Mouse (Mus musculus): Measurements from ENCODE around the gene Mettl1.
"Not testable (repeated sequence)": the region's sequence is repeated elsewhere in the genome, so short reads cannot be mapped to it uniquely, and the experiment has no call there.

The Mettl1 gene

DNA sequence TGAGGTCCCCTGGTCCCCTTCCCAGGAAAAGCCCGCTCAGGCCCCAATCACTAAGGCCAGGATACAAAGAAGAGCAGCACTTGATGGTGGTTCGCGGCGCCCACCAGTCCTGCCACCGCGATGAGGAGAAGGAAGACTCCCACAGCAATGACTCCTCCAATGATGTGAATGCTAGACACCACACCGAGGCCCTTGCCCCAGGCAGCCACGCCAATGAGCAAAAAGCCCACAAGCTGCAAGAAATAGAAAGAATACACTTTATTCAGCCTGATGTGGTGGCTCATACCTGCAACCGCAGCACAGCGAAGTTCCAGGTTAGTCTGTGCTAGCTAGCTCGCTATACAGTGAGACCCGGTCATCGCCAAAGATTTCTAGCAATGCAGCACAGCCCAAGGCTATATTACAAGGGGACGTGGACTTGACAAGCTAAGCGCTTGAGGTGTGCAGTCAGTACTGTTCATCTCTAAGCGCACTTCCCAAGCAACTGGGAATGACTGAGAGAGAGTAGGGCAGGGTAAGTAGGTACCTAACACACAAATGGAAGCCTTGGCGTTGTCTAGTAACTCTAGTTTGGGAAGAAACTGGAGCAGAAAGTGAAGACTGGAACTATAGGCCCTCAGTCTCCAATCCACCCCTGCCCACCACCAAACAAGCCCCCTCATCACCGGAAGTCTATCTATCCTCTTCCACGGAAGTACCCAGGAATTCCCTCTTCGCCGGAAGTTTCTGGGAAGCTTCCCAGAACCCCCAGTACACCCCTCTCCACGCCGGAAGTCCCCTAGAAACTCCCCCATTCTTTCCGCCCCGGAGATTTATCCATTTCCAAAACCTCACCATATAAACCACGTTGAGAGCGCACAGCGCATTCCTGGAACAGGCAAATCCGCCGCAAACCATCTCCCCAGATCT, 28.3 kb downstream of the Mettl1 start:
- DNase-seq = peak; percentile 30

DNA sequence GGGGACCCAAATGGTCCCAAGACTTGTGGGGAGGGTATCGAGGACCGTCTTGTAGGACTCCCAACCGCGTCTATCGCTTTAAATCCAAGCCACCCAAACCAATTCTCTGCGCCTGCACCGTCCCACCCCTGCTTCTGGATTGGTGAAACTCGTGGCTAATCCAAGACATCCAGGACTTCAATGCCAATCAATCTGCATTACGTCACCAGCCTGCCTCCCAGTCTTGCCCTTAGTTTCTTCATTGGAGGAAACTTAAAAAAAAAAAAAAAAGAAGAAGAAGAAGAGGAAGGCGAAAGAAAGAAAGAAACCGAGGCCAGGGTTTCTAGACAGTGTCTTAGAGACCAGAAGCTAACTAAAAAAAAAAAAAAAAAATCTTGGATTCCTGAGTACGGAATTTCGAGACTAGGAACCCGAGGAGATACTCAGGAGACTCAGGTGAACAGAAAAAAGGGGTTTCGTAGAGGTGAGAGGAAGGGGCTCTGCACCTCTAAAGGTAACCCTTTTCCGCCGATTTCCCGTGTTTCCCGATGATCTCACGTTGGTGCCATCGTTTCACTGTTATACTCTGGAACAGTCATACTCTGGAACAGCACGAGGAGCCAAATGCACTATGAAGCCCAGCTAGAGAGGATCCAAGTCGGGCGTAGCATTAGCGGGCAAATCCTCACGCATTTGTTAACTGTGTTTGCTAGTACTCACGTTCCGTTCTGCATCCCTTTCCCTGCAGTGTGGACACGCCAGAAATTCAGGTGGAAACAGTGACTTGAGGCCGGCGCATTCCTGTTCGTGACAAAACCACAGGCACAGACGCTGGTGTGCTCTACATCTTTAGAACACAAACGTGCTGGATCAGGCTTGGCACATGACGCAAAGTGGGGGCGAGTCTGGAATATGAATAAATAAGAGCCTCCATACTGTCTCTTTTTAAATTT, 29.2 kb downstream of the Mettl1 start, which contains the start of gene Tspan31:
Gene Tspan31, minus strand, starts transcription at position 75 of the 932 bp plus-strand sequence.
- DNase-seq = peak; percentile 97

DNA sequence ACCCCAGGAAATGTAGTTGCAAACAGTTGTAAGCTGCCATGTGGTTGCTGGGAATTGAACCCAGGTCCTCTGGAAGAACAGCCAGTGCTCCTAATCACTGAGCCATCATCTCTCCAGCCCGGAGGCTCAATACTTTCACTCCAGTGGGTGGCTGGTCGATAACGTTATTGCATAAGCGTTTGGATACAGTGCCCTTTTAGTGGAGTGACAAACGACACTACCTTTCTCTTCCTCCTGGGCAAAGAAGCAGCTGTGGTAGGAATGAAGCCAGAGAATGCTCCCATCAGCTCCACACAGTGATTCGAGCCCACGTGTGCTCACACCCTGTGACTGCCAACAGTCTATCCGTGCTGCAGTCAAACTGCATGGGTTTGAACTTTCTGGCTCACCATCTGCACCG, 30.0 kb downstream of the Mettl1 start:
- no peak for DNase-seq

DNA sequence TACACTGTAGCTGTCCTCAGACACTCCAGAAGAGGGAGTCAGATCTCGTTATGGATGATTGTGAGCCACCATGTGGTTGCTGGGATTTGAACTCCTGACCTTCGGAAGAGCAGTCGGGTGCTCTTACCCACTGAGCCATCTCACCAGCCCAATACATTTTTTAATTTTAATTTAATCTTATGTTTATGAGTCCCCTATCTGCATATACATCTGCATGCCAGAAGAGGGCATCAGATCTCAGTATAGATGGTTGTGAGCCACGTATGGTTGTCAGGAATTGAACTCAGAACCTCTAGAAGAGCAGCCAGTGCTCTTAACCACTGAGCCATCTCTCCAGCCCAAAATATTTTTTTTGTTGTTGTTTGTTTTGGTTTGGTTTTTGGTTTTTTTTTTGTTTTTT, 31.1 kb downstream of the Mettl1 start:
- DNase-seq = not testable (repeated sequence)

DNA sequence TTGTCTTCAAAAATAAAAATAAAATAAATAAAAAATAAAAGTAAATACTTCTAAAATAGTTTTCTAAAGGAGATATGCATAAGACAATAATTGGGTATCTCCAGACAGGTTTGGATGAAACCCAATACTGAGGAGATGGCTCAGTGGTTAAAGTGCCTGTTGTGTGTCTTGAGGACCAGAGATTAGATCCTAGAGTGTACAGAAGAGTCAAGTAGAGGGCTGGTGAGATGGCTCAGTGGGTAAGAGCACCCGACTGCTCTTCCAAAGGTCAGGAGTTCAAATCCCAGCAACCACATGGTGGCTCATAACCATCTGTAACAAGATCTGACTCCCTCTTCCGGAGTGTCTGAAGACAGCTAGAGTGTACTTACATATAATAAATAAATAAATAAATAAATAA, 31.8 kb downstream of the Mettl1 start:
- DNase-seq = not testable (repeated sequence)

DNA sequence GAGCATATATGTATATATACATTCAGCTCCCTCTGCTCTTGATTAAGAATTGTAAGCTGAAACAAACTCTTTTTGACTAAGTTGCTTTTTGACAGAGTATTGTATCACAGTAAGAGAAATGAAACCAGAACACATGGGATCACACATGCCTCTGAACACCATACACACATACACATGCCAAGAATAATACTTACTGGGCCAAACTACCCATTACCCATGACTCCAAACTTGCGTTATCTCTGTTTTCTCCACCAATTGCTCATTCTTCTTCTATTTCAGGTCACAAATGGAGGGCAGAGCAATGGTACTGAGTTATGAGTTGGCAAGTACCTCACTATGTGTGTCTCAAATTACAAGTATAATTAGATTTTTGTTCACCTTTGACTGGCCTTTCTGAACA, 32.8 kb downstream of the Mettl1 start:
- DNase-seq = no peak

DNA sequence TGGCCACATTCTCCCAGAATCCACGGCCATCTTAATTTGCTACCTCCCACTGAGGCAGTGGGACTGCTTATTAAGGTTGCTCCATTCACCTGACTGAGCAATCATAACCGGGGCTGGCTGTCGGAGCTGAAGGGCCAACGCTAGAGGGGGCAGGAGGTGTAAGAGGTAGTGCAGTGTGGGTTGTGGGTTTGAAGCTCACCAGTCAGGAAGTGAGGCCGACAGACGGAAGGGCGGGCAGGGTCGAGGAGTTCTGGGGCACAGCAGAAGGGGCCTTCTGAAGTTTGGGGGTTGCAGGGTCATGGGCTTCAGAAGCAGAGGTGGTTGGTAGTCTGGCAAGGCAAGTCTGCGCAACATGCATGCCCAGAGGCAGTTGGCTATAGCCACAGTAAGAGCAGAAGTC, 33.9 kb downstream of the Mettl1 start, which contains the start of gene Agap2:
Gene Agap2, plus strand, starts transcription at position 205 of the 400 bp plus-strand sequence.
- no peak for DNase-seq

DNA sequence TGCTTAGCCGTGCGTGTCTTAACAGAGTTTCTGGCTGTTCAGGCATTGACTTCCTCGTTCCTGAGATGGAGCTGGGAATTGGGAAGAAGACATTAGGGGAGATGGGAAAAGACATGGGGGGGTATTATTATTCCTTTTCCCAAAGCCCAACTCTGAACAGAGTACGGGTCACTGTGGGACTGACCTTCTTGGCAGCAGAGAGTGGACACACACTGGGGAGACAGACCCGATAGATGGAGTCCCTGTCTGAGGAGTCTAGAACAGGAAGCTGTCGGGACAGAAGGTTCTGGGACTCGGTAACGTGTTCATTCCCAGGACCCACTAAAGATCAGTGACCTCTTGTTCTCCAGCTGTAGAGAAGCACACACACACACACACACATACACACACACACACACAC, 34.4 kb downstream of the Mettl1 start:
- no peak for DNase-seq

DNA sequence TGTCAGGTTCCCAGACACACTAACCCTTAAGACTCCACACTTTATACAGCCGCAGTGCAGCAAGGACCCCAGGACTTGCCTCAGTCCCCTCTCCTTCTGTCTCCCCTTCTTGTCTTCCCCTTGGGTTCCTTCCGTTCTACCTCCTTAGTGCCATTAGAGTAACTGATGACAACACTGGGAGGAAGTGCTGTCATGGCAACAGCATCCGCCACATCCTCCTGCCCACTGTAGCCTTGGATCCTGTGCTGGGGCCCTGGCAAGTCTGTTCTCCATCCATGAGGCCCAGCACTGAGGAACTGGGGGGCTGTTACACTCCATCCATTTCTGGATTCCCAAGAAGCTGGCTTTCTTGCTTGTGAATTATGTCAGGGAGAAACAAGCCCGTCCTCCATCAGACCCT, 34.9 kb downstream of the Mettl1 start:
- no peak for DNase-seq

DNA sequence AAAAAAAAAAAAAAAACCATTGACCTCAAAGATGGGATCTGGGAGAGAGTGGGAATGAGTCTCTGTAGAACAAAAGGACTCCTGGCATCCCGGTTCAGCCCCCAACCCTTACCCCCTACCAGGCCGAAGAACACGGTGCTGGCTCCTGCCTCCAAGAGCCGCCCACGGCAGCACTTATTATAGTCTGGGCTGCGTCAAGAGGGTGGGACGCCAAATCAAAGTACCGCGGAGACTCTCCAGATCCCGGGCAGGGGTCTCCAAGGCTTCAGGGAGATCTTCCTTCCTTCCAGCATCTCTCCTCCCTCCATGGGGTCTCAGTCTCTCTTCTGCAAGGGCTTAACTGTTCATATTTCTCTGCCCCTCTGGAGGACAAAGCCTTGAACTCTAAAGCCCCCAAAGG, 36.3 kb downstream of the Mettl1 start:
- DNase-seq = no peak

DNA sequence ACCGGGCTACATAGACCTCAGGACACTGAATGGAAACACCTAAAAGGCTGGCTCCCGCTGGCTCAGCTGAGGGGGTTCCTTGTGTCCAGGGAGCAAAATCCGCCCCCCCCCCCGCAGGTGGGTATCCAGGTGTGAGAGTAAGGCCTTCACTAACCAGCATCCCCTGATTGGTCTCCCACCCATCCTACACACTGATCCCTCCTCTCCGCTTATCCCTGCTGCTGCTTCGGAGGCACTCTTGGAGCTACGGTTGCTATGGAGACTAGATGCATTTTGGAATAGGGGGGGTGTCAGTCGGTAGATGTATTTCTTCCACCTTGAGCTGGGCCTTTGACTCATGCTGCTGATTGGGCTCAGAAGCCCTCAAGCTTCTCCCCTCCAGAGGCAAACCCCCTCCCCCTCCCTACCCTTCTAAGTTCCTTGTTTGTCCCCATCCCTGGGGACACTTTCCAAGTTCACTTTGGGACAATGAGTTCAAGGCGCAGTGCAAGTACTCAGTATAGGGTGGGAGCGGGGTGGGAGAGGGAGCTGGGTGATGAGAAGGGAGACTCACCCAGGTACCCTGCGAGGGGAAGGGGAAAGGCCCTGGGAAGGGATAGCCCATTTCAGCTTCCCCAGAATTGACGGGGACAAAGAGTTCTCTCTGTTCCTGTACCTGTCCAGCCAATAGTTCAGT, 36.9 kb downstream of the Mettl1 start:
- no peak for DNase-seq

DNA sequence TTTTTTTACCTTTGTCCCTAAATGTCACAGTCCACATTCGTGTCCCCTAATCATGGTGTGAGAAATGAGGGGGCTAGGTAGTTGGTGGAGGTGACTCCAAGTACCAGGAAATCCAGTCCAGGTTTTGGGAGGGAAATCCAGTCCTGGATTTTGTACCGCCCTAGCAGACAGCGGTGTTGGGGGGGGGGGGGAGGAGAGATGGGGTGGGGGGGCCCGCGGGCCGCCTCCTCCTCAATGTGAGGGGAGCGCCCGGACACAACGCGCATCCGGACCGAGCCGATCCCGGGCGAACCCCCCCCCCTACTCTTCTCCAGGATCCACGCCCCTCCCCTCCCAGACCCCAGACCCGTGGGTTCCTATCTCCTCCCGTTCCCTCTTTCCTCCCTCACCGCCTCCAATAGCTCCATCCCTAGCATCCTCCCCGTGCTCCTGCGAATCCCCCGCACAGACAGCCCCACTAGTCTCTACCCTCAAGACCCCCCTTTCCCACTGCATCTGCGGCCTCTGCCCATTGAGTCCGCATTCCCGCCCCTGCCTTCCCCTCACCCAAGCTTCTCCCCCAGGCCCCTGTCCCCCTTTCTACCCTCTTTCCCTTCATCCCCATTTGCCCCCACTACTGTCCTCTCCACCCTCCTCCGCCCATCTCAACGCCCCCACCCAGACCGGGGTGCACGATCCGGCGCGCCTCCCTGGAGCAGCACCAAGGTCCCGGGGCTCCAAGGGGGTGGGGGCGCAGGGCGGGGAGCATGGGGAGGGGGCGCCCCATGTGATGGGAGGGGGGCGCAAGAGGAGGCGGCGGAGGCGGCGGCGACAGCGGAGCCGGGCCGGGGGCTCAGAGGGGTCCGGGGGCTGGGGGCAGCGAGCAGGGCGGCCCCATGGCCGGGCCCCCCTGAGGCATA, 37.7 kb downstream of the Mettl1 start:
- DNase-seq = peak; percentile 83

DNA sequence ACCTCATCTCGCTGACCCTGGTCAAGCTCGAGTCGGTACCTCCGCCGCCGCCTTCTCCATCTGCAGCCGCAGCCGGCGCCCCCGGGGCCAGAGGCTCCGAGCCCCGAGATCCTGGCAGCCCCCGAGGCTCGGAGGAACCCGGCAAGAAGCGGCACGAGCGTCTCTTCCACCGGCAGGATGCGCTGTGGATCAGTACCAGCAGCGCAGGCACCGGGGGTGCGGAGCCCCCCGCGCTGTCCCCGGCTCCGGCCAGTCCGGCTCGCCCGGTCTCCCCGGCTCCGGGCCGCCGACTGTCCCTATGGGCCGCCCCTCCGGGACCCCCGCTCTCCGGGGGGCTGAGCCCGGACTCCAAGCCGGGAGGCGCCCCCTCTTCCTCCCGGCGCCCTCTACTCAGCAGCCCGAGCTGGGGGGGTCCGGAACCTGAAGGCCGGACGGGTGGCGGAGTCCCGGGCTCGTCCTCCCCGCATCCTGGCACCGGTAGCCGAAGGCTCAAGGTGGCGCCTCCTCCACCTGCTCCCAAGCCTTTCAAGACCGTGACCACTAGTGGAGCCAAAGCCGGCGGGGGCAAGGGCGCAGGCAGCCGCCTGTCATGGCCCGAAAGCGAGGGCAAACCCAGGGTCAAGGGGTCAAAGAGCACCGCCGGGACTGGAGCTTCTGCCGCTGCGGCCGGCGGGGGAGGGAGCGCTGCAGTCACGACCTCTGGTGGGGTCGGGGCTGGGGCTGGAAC, 38.6 kb downstream of the Mettl1 start:
- peak; percentile 77 for DNase-seq

DNA sequence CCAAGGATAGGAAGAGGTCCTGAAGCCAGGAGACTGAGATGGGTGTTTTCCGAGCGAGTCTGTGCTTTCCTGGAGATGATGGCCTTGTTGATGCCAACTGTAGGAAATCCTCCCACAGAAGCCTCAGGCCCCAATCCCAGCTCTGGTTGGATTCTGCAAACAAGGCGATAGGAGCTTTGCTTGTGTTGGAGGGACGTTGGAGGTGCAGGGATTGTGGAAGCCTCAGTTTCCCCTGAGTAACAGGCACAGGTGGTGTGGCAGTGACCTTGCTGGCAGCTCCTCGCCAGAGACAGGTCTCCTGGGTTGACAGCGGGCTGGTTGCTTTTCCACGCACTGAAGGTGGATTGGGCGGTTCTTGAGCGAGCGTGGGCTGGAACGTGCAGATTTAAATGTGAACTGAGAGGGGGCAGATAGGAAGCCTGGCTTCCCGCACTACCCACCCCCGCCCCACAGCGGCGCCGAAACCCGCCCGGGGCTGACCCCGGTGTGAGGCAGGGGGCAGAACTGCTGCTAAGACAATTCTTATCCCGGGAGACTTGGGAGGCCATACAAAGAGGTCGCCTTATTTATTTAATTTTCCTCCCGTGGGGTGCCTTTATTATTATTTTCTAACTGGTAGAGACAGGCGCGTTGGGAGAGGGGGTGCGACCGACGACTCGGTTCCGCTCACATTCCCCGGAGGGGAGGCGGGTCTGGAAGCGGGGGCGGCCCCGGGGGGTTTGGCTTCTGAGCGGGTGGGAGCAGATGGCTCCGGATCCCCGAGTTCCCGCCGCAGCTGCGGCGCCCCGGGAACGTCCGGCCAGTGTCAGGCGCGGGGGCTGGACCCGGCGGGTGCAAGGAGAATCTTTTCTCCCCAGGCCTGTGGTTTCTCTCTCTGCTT, 39.9 kb downstream of the Mettl1 start:
- DNase-seq = peak; percentile 77

DNA sequence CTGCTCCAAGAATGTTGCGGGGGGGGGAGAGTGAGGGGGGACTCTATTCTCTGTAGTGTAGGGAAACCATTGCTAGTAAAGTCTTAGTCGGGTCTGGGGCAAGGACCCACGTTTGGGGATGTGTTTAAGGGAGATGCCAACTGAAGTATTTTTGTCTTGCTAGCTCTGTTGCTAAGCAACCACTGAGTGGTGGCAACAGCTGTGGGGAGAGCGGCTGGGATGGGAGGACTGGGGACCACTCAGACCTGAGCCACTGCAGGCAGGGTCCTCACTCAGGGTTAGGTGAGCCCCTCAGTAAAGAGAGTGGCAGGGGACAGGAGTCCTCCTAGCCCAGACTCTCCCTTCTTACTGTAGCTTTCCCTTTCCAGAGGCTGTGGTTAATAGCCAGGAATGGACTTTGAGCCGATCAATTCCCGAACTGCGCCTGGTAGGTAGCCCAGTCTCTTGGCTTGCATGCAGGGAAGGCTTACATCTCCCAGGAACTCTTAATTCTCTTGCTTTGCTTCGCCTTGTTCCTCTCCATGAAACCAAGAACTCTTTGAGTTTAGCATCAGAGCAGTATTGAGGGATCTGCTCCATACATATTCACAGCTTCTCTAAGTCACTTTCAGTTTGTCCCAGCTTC, 40.9 kb downstream of the Mettl1 start:
- DNase-seq = no peak

DNA sequence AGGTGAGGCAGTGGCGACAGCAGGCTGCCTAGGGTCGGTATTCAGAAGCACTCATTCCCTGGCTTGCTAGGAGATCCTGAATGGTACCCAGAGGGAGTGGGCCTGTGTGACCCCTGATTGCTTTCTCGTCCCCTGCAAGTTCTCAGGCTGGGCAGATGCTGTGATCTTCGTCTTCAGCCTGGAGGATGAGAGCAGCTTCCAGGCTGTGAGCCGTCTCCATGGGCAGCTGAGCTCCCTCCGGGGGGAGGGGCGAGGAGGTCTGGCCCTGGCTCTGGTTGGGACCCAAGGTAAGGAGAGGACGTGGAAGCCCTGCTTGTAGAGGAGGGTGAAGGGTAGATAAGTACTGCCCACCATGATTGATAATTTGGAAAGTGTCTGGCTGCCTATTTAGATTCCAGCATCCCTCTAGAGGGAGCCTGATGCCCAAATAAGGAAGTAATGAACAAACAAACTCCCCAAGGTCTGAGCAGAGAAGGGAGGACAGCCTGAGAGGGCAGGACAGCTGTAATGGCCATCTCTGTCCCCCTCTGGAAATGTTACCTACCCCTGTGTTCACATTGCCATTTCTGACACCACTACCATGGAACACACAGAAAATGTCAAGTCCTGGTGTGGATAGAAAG, 42.2 kb downstream of the Mettl1 start:
- DNase-seq = peak; percentile 46

DNA sequence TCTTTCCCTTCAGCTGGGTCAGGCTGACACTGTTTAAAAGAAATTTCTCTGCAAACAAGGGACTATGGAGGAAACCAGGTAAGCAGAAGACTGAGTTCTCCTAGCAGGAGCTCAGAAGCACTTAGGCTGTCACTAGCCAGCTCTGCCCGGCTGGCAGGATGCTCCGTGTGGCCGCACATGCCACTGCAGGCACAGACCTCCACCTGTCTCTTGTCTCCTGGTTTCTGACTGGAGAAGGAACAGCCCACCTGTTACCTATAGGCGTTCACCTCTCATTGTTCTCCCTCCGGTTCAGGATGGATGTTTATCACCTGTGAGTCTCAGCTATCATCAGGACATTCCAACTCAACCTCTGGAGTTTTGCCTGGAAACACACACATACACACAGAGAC, 42.7 kb downstream of the Mettl1 start:
- DNase-seq = peak; percentile 59

DNA sequence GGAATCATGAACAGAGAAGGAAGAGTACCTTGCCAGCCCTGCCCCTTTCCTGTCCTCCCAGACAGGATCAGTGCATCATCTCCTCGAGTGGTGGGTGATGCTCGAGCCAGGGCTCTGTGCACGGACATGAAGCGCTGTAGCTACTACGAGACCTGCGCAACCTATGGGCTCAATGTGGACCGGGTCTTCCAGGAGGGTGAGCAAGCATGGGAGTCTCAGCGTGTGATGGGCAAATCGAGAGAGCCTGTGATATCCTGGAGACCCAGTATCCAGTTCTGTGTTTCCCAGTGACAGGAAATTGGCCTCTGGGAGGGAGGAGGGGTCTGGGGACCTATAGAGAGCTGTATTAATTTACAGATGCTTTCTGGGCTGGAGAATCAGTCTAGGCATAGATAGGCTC, 43.8 kb downstream of the Mettl1 start:
- DNase-seq = no peak

DNA sequence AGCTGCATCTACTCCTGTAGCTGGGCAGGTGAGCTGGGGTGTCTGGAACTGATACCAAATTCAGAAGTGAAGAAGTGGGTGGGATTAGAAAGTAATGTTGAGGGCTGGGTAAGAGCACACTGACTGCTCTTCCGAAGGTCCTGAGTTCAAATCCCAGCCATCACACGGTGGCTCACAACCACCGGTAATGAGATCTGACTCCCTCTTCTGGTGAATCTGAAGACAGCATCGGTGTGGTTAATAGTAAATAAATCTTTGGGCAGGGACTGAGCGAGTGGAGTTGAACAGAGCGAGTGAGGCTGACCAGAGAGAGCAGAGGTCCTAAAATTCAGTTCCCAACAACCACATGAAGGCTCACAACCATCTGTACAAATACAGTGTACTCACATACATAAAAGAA, 44.4 kb downstream of the Mettl1 start:
- peak; percentile 24 for DNase-seq
